Mouse (Mus musculus): Measurements from ENCODE around the gene Zic4.

GRCm38 (mm10) chr9:91394211-91394646 is 32.0 kb downstream of the Zic4 start:
- TF ChIP-seq POLR2AphosphoS2 (IDR thresholded peaks at IDR 0.05; ENCODE audit: insufficient read length, low read depth) (no peak), REST (IDR thresholded peaks at IDR 0.05; ENCODE audit: insufficient read depth, insufficient read length) (no peak), MYOD1 (IDR thresholded peaks at IDR 0.05; ENCODE audit: control insufficient read depth in 1 of 3, insufficient read length in 2 of 3, low read depth in 2 of 3) (no peak), POLR2A (IDR thresholded peaks at IDR 0.05; ENCODE audit: insufficient read length, low read depth) (no peak), USF1 (IDR thresholded peaks at IDR 0.05; ENCODE audit: low read depth) (no peak)

All from myocyte (in vitro differentiated cells).